ENCODE assay signal across 10 mouse cellular contexts in the genomic region with DNA sequence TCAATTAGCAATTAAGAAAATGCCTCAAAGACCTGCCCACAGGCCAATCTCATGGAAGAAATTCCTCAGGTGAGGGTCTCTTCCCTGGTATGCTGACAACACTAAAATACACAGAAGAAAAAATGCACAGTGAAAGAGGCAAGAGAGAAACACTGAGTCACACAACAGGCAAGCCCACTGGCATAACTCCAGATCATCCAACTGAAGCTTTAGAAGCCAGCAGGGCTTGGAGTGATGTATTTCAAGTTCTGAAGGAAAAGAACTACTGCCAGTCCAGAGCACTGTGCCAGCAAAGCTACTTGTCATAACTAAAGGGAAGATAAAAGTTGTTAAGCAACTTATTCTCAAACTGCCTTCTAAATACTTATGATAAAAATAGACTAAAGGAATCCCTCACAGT. TPM values are rescaled to one million over a fixed set of nuclear protein-coding genes. Genes with fewer than 3 reads are reported as not detected.
DNase-seq lines count a peak whose midpoint lies in the region; ATAC-seq and TF ChIP-seq lines count a peak whose summit lies in the region.
"Had no signal": no experiment of that assay in that cellular context is flagged by ENCODE, and none has a peak within 500 bp of the region (broad histone marks: within the 10 kb centered on the region; RNA-seq: fewer than 3 reads in every experiment).

No protein-coding gene starts in this region.

- 0 out of 2 replicates have a peak overlapping the region, but pooled peaks have one; percentile 6 for H3K27ac ChIP-seq in gastrocnemius, adult 2 months
- H3K27ac ChIP-seq in heart, postnatal 0 days (ENCODE audit: low read depth) = peak overlapping the region; percentile 32
- H3K27ac ChIP-seq in midbrain, embryonic 15.5 days = no peak overlapping the region
- H3K27ac ChIP-seq in kidney, embryonic 14.5 days (ENCODE audit: low read depth, low read length) = no peak overlapping the region
- no peak overlapping the region for H3K27ac ChIP-seq in midbrain, embryonic 16.5 days (ENCODE audit: low read length)

- H3K4me3 ChIP-seq in gastrocnemius, adult 2 months = no peak overlapping the region
- H3K4me3 ChIP-seq in heart, postnatal 0 days (ENCODE audit: low read depth, low read length) = no peak overlapping the region
- H3K4me3 ChIP-seq in midbrain, embryonic 15.5 days = no peak overlapping the region
- H3K4me3 ChIP-seq in kidney, embryonic 14.5 days (ENCODE audit: low read length) = no peak overlapping the region
- H3K4me3 ChIP-seq in midbrain, embryonic 16.5 days (ENCODE audit: low read depth, low read length) = no peak overlapping the region

- no peak for TF ChIP-seq CTCF in gastrocnemius, adult 2 months (IDR thresholded peaks at IDR 0.05)
- no peak for TF ChIP-seq CTCF in heart, postnatal 0 days (IDR thresholded peaks at IDR 0.05; ENCODE audit: low read depth)

- peaks cover 12% of the 10 kb centered on the region for H3K4me1 ChIP-seq in heart, postnatal 0 days (ENCODE audit: control insufficient read depth, insufficient read depth)
- H3K4me1 ChIP-seq in midbrain, embryonic 15.5 days = no peaks in the 10 kb centered on the region
- no peaks in the 10 kb centered on the region for H3K4me1 ChIP-seq in kidney, embryonic 14.5 days (ENCODE audit: control insufficient read depth, insufficient read depth, low read length)
- no peaks in the 10 kb centered on the region for H3K4me1 ChIP-seq in midbrain, embryonic 16.5 days (ENCODE audit: control insufficient read depth, insufficient read depth, low read length)

- TF ChIP-seq EP300 in heart, postnatal 0 days (IDR thresholded peaks at IDR 0.05; ENCODE audit: low read depth) = no peak

- H3K36me3 ChIP-seq in heart, postnatal 0 days (replicated peaks; ENCODE audit: control insufficient read depth, insufficient read depth, low read length) = peaks cover 52% of the 10 kb centered on the region
- peaks cover 68% of the 10 kb centered on the region for H3K36me3 ChIP-seq in midbrain, embryonic 15.5 days (replicated peaks)
- H3K36me3 ChIP-seq in kidney, embryonic 14.5 days (ENCODE audit: control insufficient read depth, insufficient read depth, low read length) = peaks cover 93% of the 10 kb centered on the region
- H3K36me3 ChIP-seq in midbrain, embryonic 16.5 days (ENCODE audit: control insufficient read depth, insufficient read depth, low read length) = peaks cover 38% of the 10 kb centered on the region

- H3K9ac ChIP-seq in heart, postnatal 0 days (replicated peaks; ENCODE audit: low read depth, low read length) = no peak overlapping the region
- H3K9ac ChIP-seq in midbrain, embryonic 15.5 days = no peak overlapping the region
- H3K9ac ChIP-seq in kidney, embryonic 14.5 days (ENCODE audit: low read depth, low read length) = no peak overlapping the region
- no peak overlapping the region for H3K9ac ChIP-seq in midbrain, embryonic 16.5 days (ENCODE audit: low read depth, low read length)

- intact Hi-C loops in gastrocnemius, adult 2 months (cut with DNase I) = no loop called here

- peak; percentile 35 for DNase-seq in gastrocnemius, adult 2 months
- DNase-seq in gastrocnemius, adult 8-10 months (ENCODE audit: low spot score in 2 of 2) = no peak
- DNase-seq in urinary bladder, postnatal 14 days (ENCODE audit: low spot score) = peak; percentile 14
- DNase-seq in urinary bladder, adult 2 months (ENCODE audit: low spot score) = no peak
- DNase-seq in heart, postnatal 0 days (ENCODE audit: low spot score) = no peak
- DNase-seq: kidney, adult 8-10 months had no signal

- no peak overlapping the region for H3K4me2 ChIP-seq in heart, postnatal 0 days (ENCODE audit: low read depth, low read length)
- H3K4me2 ChIP-seq in midbrain, embryonic 15.5 days = no peak overlapping the region
- no peak overlapping the region for H3K4me2 ChIP-seq in kidney, embryonic 14.5 days (replicated peaks; ENCODE audit: low read depth, low read length)
- H3K4me2 ChIP-seq in midbrain, embryonic 16.5 days (ENCODE audit: low read length) = no peak overlapping the region

- ATAC-seq in heart, postnatal 0 days (ENCODE audit: insufficient read depth, low read depth) = no peak
- no peak for ATAC-seq in midbrain, embryonic 15.5 days (replicated peaks)
- no peak for ATAC-seq in kidney, embryonic 14.5 days (ENCODE audit: low FRiP score, low TSS enrichment)
- ATAC-seq in midbrain, embryonic 16.5 days = no peak

- no peaks in the 10 kb centered on the region for H3K27me3 ChIP-seq in heart, postnatal 0 days (ENCODE audit: control insufficient read depth, insufficient read depth, low read length)
- H3K27me3 ChIP-seq in midbrain, embryonic 15.5 days (replicated peaks) = no peaks in the 10 kb centered on the region
- no peaks in the 10 kb centered on the region for H3K27me3 ChIP-seq in kidney, embryonic 14.5 days (ENCODE audit: control insufficient read depth, insufficient read depth, low read length)
- H3K27me3 ChIP-seq in midbrain, embryonic 16.5 days (ENCODE audit: control insufficient read depth, insufficient read depth, low read depth, low read length) = no peaks in the 10 kb centered on the region

- no peaks in the 10 kb centered on the region for H3K9me3 ChIP-seq in heart, postnatal 0 days (replicated peaks; ENCODE audit: control insufficient read depth, low read length)
- no peaks in the 10 kb centered on the region for H3K9me3 ChIP-seq in midbrain, embryonic 15.5 days
- H3K9me3 ChIP-seq in kidney, embryonic 14.5 days (ENCODE audit: control insufficient read depth, low read length) = no peaks in the 10 kb centered on the region
- H3K9me3 ChIP-seq in midbrain, embryonic 16.5 days (replicated peaks; ENCODE audit: control insufficient read depth, low read length, poor library complexity, severe bottlenecking) = no peaks in the 10 kb centered on the region

RNA-seq across cellular contexts. Expression of a gene that starts 16.3 kb away (rescaled TPM):
- 10 to 100 TPM; 24.0 to 27.8 TPM for total RNA-seq in gastrocnemius, adult 2 months (2021)
- 10 to 100 TPM; 18.0 to 32.4 (median 26.0) TPM for total RNA-seq in gastrocnemius, adult 8-10 months (2022)
- polyA plus RNA-seq in urinary bladder, adult 2 months (2012; rRNA removed) = 42.4 and 47.8 TPM in 2 replicates
- total RNA-seq in heart, postnatal 0 days (2014; rRNA removed; ENCODE audit: low replicate concordance) = 41.0 and 67.8 TPM in 2 replicates
- 27.7 and 32.3 TPM in 2 replicates for polyA plus RNA-seq in heart, postnatal 0 days (2015; fragmentation: Nextera tagmentation; extraction: Ambion mirVana)
- 119 and 121 TPM in 2 replicates for polyA plus RNA-seq in midbrain, embryonic 15.5 days (2015; fragmentation: Nextera tagmentation; extraction: Ambion mirVana)
- polyA plus RNA-seq in kidney, embryonic 14.5 days (2014; fragmentation: Nextera tagmentation; extraction: Ambion mirVana) = 160 and 176 TPM in 2 replicates
- 111 and 112 TPM in 2 replicates for polyA plus RNA-seq in midbrain, embryonic 16.5 days (2015; fragmentation: Nextera tagmentation; extraction: Ambion mirVana)

RNA-seq across cellular contexts. Expression of a gene that starts 39.0 kb away (rescaled TPM):
- total RNA-seq in gastrocnemius, adult 2 months (2021) = 100 to 1,000 TPM; 139 to 152 TPM
- 100 to 1,000 TPM; 128 to 167 (median 156) TPM for total RNA-seq in gastrocnemius, adult 8-10 months (2022)
- 16.8 and 17.7 TPM in 2 replicates for polyA plus RNA-seq in urinary bladder, adult 2 months (2012; rRNA removed)
- 13.8 and 30.7 TPM in 2 replicates for total RNA-seq in heart, postnatal 0 days (2014; rRNA removed; ENCODE audit: low replicate concordance)
- polyA plus RNA-seq in heart, postnatal 0 days (2015; fragmentation: Nextera tagmentation; extraction: Ambion mirVana) = 21.0 and 26.0 TPM in 2 replicates
- 108 and 112 TPM in 2 replicates for polyA plus RNA-seq in midbrain, embryonic 15.5 days (2015; fragmentation: Nextera tagmentation; extraction: Ambion mirVana)
- 33.0 and 39.6 TPM in 2 replicates for polyA plus RNA-seq in kidney, embryonic 14.5 days (2014; fragmentation: Nextera tagmentation; extraction: Ambion mirVana)
- 109 and 119 TPM in 2 replicates for polyA plus RNA-seq in midbrain, embryonic 16.5 days (2015; fragmentation: Nextera tagmentation; extraction: Ambion mirVana)
- total RNA-seq: hematopoietic stem cell, adult 5-6 weeks had no signal

Comparison
In these comparisons a context has a peak if more than half of its experiments do, and no peak if none do; other contexts are left out.
1. DNase-seq: peak in gastrocnemius, adult 2 months (single experiment) and urinary bladder, postnatal 14 days (single experiment); none in gastrocnemius, adult 8-10 months (0 of 2), urinary bladder, adult 2 months (single experiment) and heart, postnatal 0 days (single experiment).
2. H3K27ac ChIP-seq: peak in gastrocnemius, adult 2 months (single experiment) and heart, postnatal 0 days (single experiment); none in midbrain, embryonic 15.5 days (single experiment), kidney, embryonic 14.5 days (single experiment) and midbrain, embryonic 16.5 days (single experiment).